Mouse (Mus musculus): ENCODE measurements around the gene Stk35. TPM values are rescaled to one million over a fixed set of nuclear protein-coding genes. Genes with fewer than 3 reads are reported as not detected.

Stk35 gene
- total and polyA plus RNA-seq, 2 experiments from 2014 or later, result 5.6 to 16.1 TPM

DNA sequence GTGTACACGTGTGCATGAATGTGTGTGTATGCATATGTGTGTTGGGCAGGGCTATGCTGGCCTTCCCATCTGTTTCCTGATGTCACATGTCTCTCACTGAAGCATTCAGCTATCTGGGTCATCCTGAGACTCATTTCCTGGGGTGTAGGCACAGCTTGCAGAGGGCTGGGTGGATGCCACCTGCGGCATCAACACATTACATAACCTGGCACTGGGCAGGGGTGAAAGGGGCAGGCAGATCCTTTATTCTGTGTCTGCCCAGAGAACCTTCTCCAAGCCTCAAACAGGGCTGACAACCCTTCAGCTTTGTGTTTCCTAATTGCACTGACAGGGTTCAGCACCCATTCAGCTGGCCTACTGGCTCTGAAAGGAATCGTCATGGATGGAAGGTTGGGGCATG lies 64.6 kb downstream of the Stk35 start:
- Histone ChIP-seq H3K9me3 (ENCODE audit: low read length) (no peaks in the 10 kb centered on the region), H3K27ac (ENCODE audit: low read depth, low read length) (no peak overlapping the region), H3K4me1 (ENCODE audit: insufficient read depth, low read length) (no peaks in the 10 kb centered on the region), H3K4me2 (ENCODE audit: low read depth, low read length, poor library complexity, severe bottlenecking) (no peak overlapping the region), H3K9ac (replicated peaks; ENCODE audit: low read length, poor library complexity, severe bottlenecking) (no peak overlapping the region), H3K27me3 (ENCODE audit: insufficient read depth, low read length) (no peaks in the 10 kb centered on the region), H3K36me3 (ENCODE audit: insufficient read depth, low read length) (no peaks in the 10 kb centered on the region), H3K4me3 (ENCODE audit: low read depth, low read length) (no peak overlapping the region)
- DNase-seq (ENCODE audit: low spot score) (peak; percentile 12), ATAC-seq (ENCODE audit: low FRiP score) (0 out of 2 replicates have a peak, but pooled peaks have one; percentile 38)
- no peak for TF ChIP-seq CTCF (IDR thresholded peaks at IDR 0.05)
- 46% methylated on average over 3 of the region's 3 CpGs for WGBS

DNA sequence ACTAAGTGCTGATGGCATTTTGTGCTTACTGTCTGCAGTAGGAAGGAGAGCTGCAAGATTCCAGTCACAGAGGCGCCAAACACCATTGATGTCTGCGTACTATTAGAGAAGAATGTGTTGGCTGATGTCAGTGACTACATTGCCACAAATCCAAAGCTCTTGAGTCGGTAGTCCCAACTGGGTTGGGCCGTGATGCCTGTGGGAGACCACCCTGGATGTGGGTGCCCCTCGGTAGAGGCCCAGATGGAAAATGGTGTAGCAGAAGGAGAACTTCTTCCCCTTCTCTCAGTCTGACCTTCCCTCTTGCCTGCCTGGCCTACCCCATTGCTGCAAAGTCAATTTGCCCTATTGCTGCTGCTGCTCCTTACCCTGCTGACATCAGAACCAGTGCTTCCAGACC lies 68.8 kb downstream of the Stk35 start:
- Histone ChIP-seq H3K4me3 (ENCODE audit: low read depth, low read length) (no peak overlapping the region), H3K9ac (replicated peaks; ENCODE audit: low read length, poor library complexity, severe bottlenecking) (no peak overlapping the region), H3K36me3 (ENCODE audit: insufficient read depth, low read length) (no peaks in the 10 kb centered on the region), H3K4me1 (ENCODE audit: insufficient read depth, low read length) (no peaks in the 10 kb centered on the region), H3K27me3 (ENCODE audit: insufficient read depth, low read length) (no peaks in the 10 kb centered on the region), H3K4me2 (ENCODE audit: low read depth, low read length, poor library complexity, severe bottlenecking) (no peak overlapping the region), H3K27ac (ENCODE audit: low read depth, low read length) (no peak overlapping the region), H3K9me3 (ENCODE audit: low read length) (no peaks in the 10 kb centered on the region)
- no peak for ATAC-seq (ENCODE audit: low FRiP score)
- DNase-seq (ENCODE audit: low spot score), result no peak
- TF ChIP-seq CTCF (IDR thresholded peaks at IDR 0.05), result no peak
- 90% methylated on average over 5 of the region's 5 CpGs for WGBS

DNA sequence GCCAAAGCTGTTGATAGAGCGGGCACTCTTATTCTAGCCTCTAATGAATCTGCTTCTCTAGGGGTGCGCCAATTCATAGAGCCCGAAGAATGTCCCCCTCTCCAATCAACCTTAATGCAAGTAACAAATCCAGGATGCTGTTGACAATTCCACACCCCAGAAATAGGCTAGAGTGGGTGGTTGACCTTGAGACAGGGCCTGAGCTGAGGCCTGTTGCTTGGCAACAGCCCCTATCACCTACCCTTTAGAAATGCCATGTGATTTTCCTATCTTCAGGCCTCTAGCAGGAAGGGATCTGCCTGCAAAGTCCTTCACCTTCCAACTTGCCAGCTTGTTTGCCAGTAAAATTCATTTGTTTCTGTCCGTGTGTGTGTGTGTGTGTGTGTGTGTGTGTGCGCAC lies 70.9 kb downstream of the Stk35 start:
- DNase-seq (ENCODE audit: low spot score) (no peak), ATAC-seq (ENCODE audit: low FRiP score) (no peak)
- Histone ChIP-seq H3K9me3 (ENCODE audit: low read length) (no peaks in the 10 kb centered on the region), H3K27ac (ENCODE audit: low read depth, low read length) (no peak overlapping the region), H3K27me3 (ENCODE audit: insufficient read depth, low read length) (no peaks in the 10 kb centered on the region), H3K4me1 (ENCODE audit: insufficient read depth, low read length) (no peaks in the 10 kb centered on the region), H3K4me2 (ENCODE audit: low read depth, low read length, poor library complexity, severe bottlenecking) (no peak overlapping the region), H3K36me3 (ENCODE audit: insufficient read depth, low read length) (no peaks in the 10 kb centered on the region), H3K9ac (replicated peaks; ENCODE audit: low read length, poor library complexity, severe bottlenecking) (no peak overlapping the region), H3K4me3 (ENCODE audit: low read depth, low read length) (no peak overlapping the region)
- WGBS, result 92% methylated on average over 5 of the region's 5 CpGs
- TF ChIP-seq CTCF (IDR thresholded peaks at IDR 0.05), result no peak

DNA sequence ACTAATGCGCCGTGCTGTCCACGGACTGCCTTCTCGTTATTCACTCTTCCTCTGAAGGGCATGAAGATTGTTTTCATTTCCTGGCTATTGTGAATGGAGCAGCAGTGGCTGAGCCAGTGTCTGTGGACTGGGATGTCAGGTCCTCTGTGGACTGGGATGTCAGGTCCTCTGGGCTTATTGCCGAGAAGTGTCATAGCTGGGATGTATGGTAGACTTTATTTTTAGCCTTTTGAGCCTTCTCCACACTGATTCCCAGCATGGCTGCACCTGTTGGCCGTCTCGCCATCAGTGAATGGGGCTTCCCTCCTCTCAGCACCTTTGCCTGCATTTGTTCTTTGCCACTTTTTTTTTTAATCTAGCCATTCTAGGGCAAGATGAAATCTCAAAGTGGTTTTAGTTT lies 71.8 kb downstream of the Stk35 start:
- 84% methylated on average over 7 of the region's 7 CpGs for WGBS
- H3K9ac ChIP-seq (replicated peaks; ENCODE audit: low read length, poor library complexity, severe bottlenecking), result no peak overlapping the region
- no peak for TF ChIP-seq CTCF (IDR thresholded peaks at IDR 0.05)
- no peaks in the 10 kb centered on the region for H3K4me1 ChIP-seq (ENCODE audit: insufficient read depth, low read length)
- ATAC-seq (ENCODE audit: low FRiP score) (no peak), DNase-seq (ENCODE audit: low spot score) (no peak)
- no peak overlapping the region for H3K4me3 ChIP-seq (ENCODE audit: low read depth, low read length)
- H3K4me2 ChIP-seq (ENCODE audit: low read depth, low read length, poor library complexity, severe bottlenecking), result no peak overlapping the region
- no peaks in the 10 kb centered on the region for H3K36me3 ChIP-seq (ENCODE audit: insufficient read depth, low read length)
- H3K27ac ChIP-seq (ENCODE audit: low read depth, low read length), result no peak overlapping the region
- no peaks in the 10 kb centered on the region for H3K9me3 ChIP-seq (ENCODE audit: low read length)
- no peaks in the 10 kb centered on the region for H3K27me3 ChIP-seq (ENCODE audit: insufficient read depth, low read length)

DNA sequence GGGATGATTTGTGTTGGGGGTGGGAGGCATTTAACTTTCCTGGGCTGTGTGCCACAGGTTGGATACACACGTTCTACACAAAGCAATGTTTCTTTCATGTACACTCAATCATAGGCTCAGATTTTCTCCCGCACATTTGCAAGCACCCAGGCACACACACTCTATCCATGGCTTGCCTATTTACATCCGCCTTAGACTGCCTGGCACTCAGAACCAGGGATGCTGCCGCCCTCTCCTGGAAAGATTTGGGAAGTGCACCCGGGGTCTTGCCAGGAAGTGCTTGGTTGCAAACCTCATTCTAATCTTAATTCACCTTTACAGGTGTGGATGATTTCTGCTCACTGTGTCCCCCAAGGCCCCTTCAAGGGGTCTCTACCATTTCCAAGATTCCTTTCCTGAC lies 73.2 kb downstream of the Stk35 start:
- WGBS, result 2% methylated on average over 5 of the region's 5 CpGs
- DNase-seq (ENCODE audit: low spot score) (peak; percentile 83), ATAC-seq (ENCODE audit: low FRiP score) (peak; percentile 76)
- H3K9me3 ChIP-seq (ENCODE audit: low read length), result no peaks in the 10 kb centered on the region
- H3K27me3 ChIP-seq (ENCODE audit: insufficient read depth, low read length), result no peaks in the 10 kb centered on the region
- H3K4me1 ChIP-seq (ENCODE audit: insufficient read depth, low read length), result no peaks in the 10 kb centered on the region
- no peaks in the 10 kb centered on the region for H3K36me3 ChIP-seq (ENCODE audit: insufficient read depth, low read length)
- H3K4me2 ChIP-seq (ENCODE audit: low read depth, low read length, poor library complexity, severe bottlenecking), result no peak overlapping the region
- H3K9ac ChIP-seq (replicated peaks; ENCODE audit: low read length, poor library complexity, severe bottlenecking), result no peak overlapping the region
- H3K27ac ChIP-seq (ENCODE audit: low read depth, low read length), result no peak overlapping the region
- peak; percentile 98 for TF ChIP-seq CTCF (IDR thresholded peaks at IDR 0.05)
- no peak overlapping the region for H3K4me3 ChIP-seq (ENCODE audit: low read depth, low read length)

DNA sequence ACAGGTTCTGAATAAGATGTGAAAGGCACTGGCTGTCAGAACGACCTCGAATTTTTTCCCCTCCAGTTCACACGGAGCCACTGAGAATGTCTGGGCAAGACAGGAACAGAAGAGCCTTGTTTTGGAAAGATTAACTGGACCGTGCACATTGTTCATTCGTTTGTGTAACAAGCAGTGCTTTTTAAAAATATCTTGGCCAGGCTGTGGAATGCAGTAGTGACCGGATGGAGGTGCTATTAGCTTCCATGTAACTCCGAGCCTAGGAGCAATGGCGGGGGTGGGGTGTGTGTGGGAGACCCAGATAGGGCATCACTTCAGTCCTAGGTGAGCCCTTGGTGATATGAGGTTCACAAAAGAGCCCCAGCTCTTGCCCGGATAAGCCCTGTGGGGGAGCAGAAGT lies 73.8 kb downstream of the Stk35 start:
- no peak for ATAC-seq (ENCODE audit: low FRiP score)
- H3K27me3 ChIP-seq (ENCODE audit: insufficient read depth, low read length), result no peaks in the 10 kb centered on the region
- peak; percentile 37 for DNase-seq (ENCODE audit: low spot score)
- H3K9me3 ChIP-seq (ENCODE audit: low read length), result no peaks in the 10 kb centered on the region
- H3K27ac ChIP-seq (ENCODE audit: low read depth, low read length), result no peak overlapping the region
- no peak for TF ChIP-seq CTCF (IDR thresholded peaks at IDR 0.05)
- no peaks in the 10 kb centered on the region for H3K4me1 ChIP-seq (ENCODE audit: insufficient read depth, low read length)
- no peak overlapping the region for H3K4me3 ChIP-seq (ENCODE audit: low read depth, low read length)
- no peak overlapping the region for H3K4me2 ChIP-seq (ENCODE audit: low read depth, low read length, poor library complexity, severe bottlenecking)
- peak overlapping the region; percentile 13; the same call in 1 of the 2 replicates for H3K9ac ChIP-seq (replicated peaks; ENCODE audit: low read length, poor library complexity, severe bottlenecking)
- 55% methylated on average over 9 of the region's 9 CpGs for WGBS
- H3K36me3 ChIP-seq (ENCODE audit: insufficient read depth, low read length), result no peaks in the 10 kb centered on the region

Measured in midbrain, postnatal 0 days (tissue).